Mouse (Mus musculus) lung, embryonic 15.5 days (tissue): Measurements from ENCODE around the gene Rassf3. TPM values are rescaled to one million over a fixed set of nuclear protein-coding genes. Genes with fewer than 3 reads are reported as not detected.
A peak's percentile ranks its signal among the peaks of the same experiment; 100 is the strongest.

Experiments
- ATAC-seq: fragments of 200-750 bp; cut with Nextera tagmentation; 2 replicates; pipeline ENCODE4 v1.8.0; 2017; ENCODE audit warnings: moderate number of reproducible peaks, borderline replicate concordance; ENCODE audit not compliant: low FRiP score, low TSS enrichment; ENCODE audit errors: extremely low read depth
- H3K27ac ChIP-seq: fragments of 300-500 bp; sonication (generic); 2 replicates; pipeline ENCODE4 v1.5.1; 2015; ENCODE audit warnings: moderate library complexity, mild to moderate bottlenecking, inconsistent platforms
- H3K27me3 ChIP-seq: fragments of 300-500 bp; sonication (generic); 2 replicates; pipeline ENCODE4 v1.6.1; 2015; ENCODE audit warnings: inconsistent platforms
- H3K36me3 ChIP-seq: fragments of 300-500 bp; sonication (generic); 2 replicates; pipeline ENCODE4 v1.6.1; 2015; ENCODE audit warnings: inconsistent platforms
- H3K4me1 ChIP-seq: fragments of 300-500 bp; sonication (generic); 2 replicates; pipeline ENCODE4 v1.6.1; 2015; ENCODE audit warnings: inconsistent platforms
- H3K4me2 ChIP-seq: fragments of 300-500 bp; sonication (generic); 2 replicates; pipeline ENCODE4 v1.6.1; 2015; ENCODE audit warnings: inconsistent platforms, mild to moderate bottlenecking, moderate library complexity
- H3K4me3 ChIP-seq: fragments of 300-500 bp; sonication (generic); 2 replicates; pipeline ENCODE4 v1.5.1; 2015; ENCODE audit warnings: mild to moderate bottlenecking, inconsistent platforms
- H3K9ac ChIP-seq: fragments of 300-500 bp; sonication (generic); 2 replicates; pipeline ENCODE4 v1.6.1; 2015; ENCODE audit warnings: inconsistent platforms
- H3K9me3 ChIP-seq: fragments of 300-500 bp; sonication (generic); 2 replicates; pipeline ENCODE4 v1.6.1; 2016; ENCODE audit warnings: inconsistent platforms
- WGBS: fragments of 180-500 bp; shearing (Covaris S2); methylation state at CpG from one replicate; pipeline ENCODE4 v1.1.7; 2015; 5-methylcytosine and 5-hydroxymethylcytosine counted together
- polyA plus RNA-seq: library from polyadenylated mRNA; unstranded; fragments of >200 nt; fragmentation: Nextera tagmentation; extraction: Ambion mirVana; gene quantifications from 2 replicates; pipeline ENCODE4 v1.2.1, GENCODE M21; 2015

Gene Rassf3
- polyA plus RNA-seq, 1 experiment from 2014 or later, result 20.8 TPM

- Histone ChIP-seq H3K27ac (no peak overlapping the region), H3K4me3 (no peak overlapping the region), H3K4me2 (no peak overlapping the region), H3K27me3 (no peaks in the 10 kb centered on the region), H3K4me1 (peaks cover 84% of the 10 kb centered on the region), H3K36me3 (no peaks in the 10 kb centered on the region), H3K9ac (no peak overlapping the region), H3K9me3 (no peaks in the 10 kb centered on the region)
- no peak for ATAC-seq
- 79% methylated on average over 5 of the region's 5 CpGs for WGBS
Observed at GRCm38 (mm10) chr10:121425079-121425478, 51.1 kb downstream of the Rassf3 start.

GRCm38 (mm10) chr10:121424455-121424854, 51.7 kb downstream of the Rassf3 start:
- H3K36me3 ChIP-seq, result no peaks in the 10 kb centered on the region
- H3K27me3 ChIP-seq, result no peaks in the 10 kb centered on the region
- H3K4me1 ChIP-seq, result peaks cover 84% of the 10 kb centered on the region

GRCm38 (mm10) chr10:121423541-121424349, 52.4 kb downstream of the Rassf3 start:
- Histone ChIP-seq H3K36me3 (no peaks in the 10 kb centered on the region), H3K27ac (0 out of 2 replicates have a peak overlapping the region, but pooled peaks have one; percentile 27), H3K9ac (no peak overlapping the region), H3K4me1 (peaks cover 84% of the 10 kb centered on the region), H3K4me2 (no peak overlapping the region), H3K4me3 (no peak overlapping the region), H3K27me3 (no peaks in the 10 kb centered on the region), H3K9me3 (no peaks in the 10 kb centered on the region)
- WGBS, result 73% methylated on average over 16 of the region's 16 CpGs
- no peak for ATAC-seq

More at GRCm38 (mm10) chr10:121424455-121424854, 51.7 kb downstream of the Rassf3 start:
- 76% methylated on average over 3 of the region's 3 CpGs for WGBS
- no peak for ATAC-seq
- no peaks in the 10 kb centered on the region for H3K9me3 ChIP-seq
- no peak overlapping the region for H3K4me2 ChIP-seq
- no peak overlapping the region for H3K4me3 ChIP-seq
- H3K27ac ChIP-seq, result no peak overlapping the region
- no peak overlapping the region for H3K9ac ChIP-seq

GRCm38 (mm10) chr10:121422294-121422693, 53.9 kb downstream of the Rassf3 start:
- no peaks in the 10 kb centered on the region for H3K27me3 ChIP-seq
- ATAC-seq, result no peak
- no peaks in the 10 kb centered on the region for H3K9me3 ChIP-seq
- H3K27ac ChIP-seq, result no peak overlapping the region
- no peak overlapping the region for H3K4me3 ChIP-seq
- H3K4me1 ChIP-seq, result peaks cover 69% of the 10 kb centered on the region
- H3K9ac ChIP-seq, result no peak overlapping the region
- H3K36me3 ChIP-seq, result no peaks in the 10 kb centered on the region
- WGBS, result 74% methylated on average over 6 of the region's 6 CpGs
- no peak overlapping the region for H3K4me2 ChIP-seq

- H3K9me3 ChIP-seq, result no peaks in the 10 kb centered on the region
- peaks cover 65% of the 10 kb centered on the region for H3K4me1 ChIP-seq
- 89% methylated on average over 11 of the region's 11 CpGs for WGBS
- no peak overlapping the region for H3K4me3 ChIP-seq
- no peak for ATAC-seq
- no peaks in the 10 kb centered on the region for H3K36me3 ChIP-seq
- H3K9ac ChIP-seq, result no peak overlapping the region
- no peaks in the 10 kb centered on the region for H3K27me3 ChIP-seq
- H3K4me2 ChIP-seq, result no peak overlapping the region
- H3K27ac ChIP-seq, result no peak overlapping the region; the same call in 1 of the 2 replicates
Observed at GRCm38 (mm10) chr10:121421657-121422290, 54.4 kb downstream of the Rassf3 start.

- 51% methylated on average over 9 of the region's 9 CpGs for WGBS
- ATAC-seq, result no peak
- no peak overlapping the region for H3K4me3 ChIP-seq
Observed at GRCm38 (mm10) chr10:121421023-121421422, 55.1 kb downstream of the Rassf3 start.

GRCm38 (mm10) chr10:121419640-121420470, 56.3 kb downstream of the Rassf3 start:
- H3K27me3 ChIP-seq, result no peaks in the 10 kb centered on the region
- peak overlapping the region; percentile 12; the same call in 1 of the 2 replicates for H3K4me2 ChIP-seq
- H3K9ac ChIP-seq, result no peak overlapping the region
- peak; percentile 23; the same call in 1 of the 2 replicates for ATAC-seq
- H3K4me1 ChIP-seq, result peaks cover 52% of the 10 kb centered on the region
- H3K4me3 ChIP-seq, result no peak overlapping the region
- H3K27ac ChIP-seq, result peak overlapping the region; percentile 42
- H3K9me3 ChIP-seq, result no peaks in the 10 kb centered on the region
- WGBS, result 29% methylated on average over 22 of the region's 22 CpGs
- peaks cover 9% of the 10 kb centered on the region for H3K36me3 ChIP-seq

More at GRCm38 (mm10) chr10:121421023-121421422, 55.1 kb downstream of the Rassf3 start:
- Histone ChIP-seq H3K9me3 (no peaks in the 10 kb centered on the region), H3K27ac (peak overlapping the region; percentile 27; the same call in 1 of the 2 replicates), H3K4me2 (no peak overlapping the region), H3K9ac (no peak overlapping the region), H3K36me3 (no peaks in the 10 kb centered on the region), H3K4me1 (peaks cover 59% of the 10 kb centered on the region), H3K27me3 (no peaks in the 10 kb centered on the region)

DNA sequence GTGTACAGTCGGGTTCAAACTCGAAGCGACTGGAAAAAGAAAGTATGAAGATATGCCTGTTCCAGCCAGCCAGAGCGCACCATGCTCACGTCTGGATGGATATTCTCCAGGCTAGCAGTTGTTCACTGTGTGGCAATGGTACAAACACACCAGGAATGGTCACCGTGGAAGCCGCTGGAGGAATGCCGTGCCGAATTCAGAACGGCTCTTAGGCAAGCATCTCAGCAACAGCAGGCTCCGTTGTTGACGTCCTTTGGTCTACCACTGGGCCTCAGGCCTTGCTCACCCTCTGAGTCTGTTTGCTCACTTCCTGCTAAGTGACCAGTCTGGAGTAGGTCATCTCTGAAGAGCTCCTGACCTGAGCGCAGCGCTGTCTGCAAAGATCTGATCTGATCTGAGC, 57.3 kb downstream of the Rassf3 start:
- Histone ChIP-seq H3K27me3 (no peaks in the 10 kb centered on the region), H3K9me3 (no peaks in the 10 kb centered on the region), H3K9ac (no peak overlapping the region), H3K4me2 (no peak overlapping the region), H3K4me3 (no peak overlapping the region), H3K4me1 (peaks cover 46% of the 10 kb centered on the region), H3K27ac (no peak overlapping the region), H3K36me3 (peaks cover 18% of the 10 kb centered on the region)
- 71% methylated on average over 14 of the region's 14 CpGs for WGBS
- no peak for ATAC-seq

DNA sequence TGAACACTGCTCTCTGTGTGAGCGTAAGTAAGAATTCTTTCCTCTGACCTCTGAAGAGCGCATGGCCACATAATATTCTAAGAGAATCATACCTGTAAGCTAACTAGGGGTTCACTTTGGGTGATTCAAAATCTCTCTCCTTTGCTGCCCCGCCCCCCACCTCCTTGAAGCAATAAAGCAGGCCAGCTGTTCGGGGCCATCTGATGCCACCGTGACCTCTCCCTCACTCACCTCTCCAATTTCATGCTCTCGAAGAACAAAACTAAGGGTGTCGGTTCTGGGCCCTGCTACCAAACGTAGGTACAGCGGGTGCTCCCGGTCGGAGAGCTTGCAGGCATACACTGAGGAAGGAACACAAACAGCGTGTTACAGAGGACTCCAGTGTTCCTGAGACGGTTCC, 62.0 kb downstream of the Rassf3 start:
- no peaks in the 10 kb centered on the region for H3K27me3 ChIP-seq
- H3K9ac ChIP-seq, result no peak overlapping the region
- WGBS, result 85% methylated on average over 13 of the region's 13 CpGs
- H3K4me2 ChIP-seq, result no peak overlapping the region
- H3K4me3 ChIP-seq, result no peak overlapping the region
- no peaks in the 10 kb centered on the region for H3K9me3 ChIP-seq
- peaks cover 12% of the 10 kb centered on the region; the same call in 1 of the 2 replicates for H3K4me1 ChIP-seq
- H3K27ac ChIP-seq, result no peak overlapping the region
- peaks cover 30% of the 10 kb centered on the region for H3K36me3 ChIP-seq
- ATAC-seq, result no peak

DNA sequence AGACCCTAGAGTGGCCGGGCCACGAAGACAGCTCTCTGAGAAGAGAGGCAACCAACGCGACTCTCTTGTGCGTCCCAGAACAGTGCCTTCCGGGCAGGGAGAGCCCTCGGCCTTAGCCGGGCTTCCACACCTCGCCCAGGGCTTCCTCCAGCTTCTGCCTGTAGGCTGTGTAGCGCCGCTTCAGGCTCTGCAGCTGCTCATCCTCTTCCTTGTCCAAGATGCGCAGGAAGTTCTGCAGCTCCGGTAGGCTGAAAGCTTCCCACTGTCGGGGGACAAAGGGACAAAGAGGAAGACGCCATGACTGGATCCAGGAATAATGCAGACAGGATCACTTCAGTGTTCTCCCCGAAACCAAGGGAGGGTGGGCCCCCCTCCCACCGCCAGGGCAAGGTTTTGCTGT, 63.3 kb downstream of the Rassf3 start:
- peaks cover 8% of the 10 kb centered on the region; the same call in 1 of the 2 replicates for H3K4me1 ChIP-seq
- 78% methylated on average over 17 of the region's 17 CpGs for WGBS
- H3K27me3 ChIP-seq, result no peaks in the 10 kb centered on the region
- peaks cover 30% of the 10 kb centered on the region for H3K36me3 ChIP-seq
- no peak overlapping the region for H3K4me2 ChIP-seq
- no peak overlapping the region for H3K9ac ChIP-seq
- no peaks in the 10 kb centered on the region for H3K9me3 ChIP-seq
- no peak overlapping the region for H3K4me3 ChIP-seq
- ATAC-seq, result no peak
- H3K27ac ChIP-seq, result 0 out of 2 replicates have a peak overlapping the region, but pooled peaks have one; percentile 8

- Histone ChIP-seq H3K4me3 (no peak overlapping the region), H3K27ac (0 out of 2 replicates have a peak overlapping the region, but pooled peaks have one; percentile 18), H3K4me1 (peaks cover 8% of the 10 kb centered on the region; the same call in 1 of the 2 replicates), H3K27me3 (no peaks in the 10 kb centered on the region), H3K36me3 (peaks cover 30% of the 10 kb centered on the region), H3K9me3 (no peaks in the 10 kb centered on the region), H3K9ac (no peak overlapping the region), H3K4me2 (no peak overlapping the region)
- 74% methylated on average over 11 of the region's 11 CpGs for WGBS
- ATAC-seq, result no peak
Observed at GRCm38 (mm10) chr10:121411721-121412455, 64.3 kb downstream of the Rassf3 start.
